16 mouse cellular contexts compared by ENCODE assay signal in the genomic region with DNA sequence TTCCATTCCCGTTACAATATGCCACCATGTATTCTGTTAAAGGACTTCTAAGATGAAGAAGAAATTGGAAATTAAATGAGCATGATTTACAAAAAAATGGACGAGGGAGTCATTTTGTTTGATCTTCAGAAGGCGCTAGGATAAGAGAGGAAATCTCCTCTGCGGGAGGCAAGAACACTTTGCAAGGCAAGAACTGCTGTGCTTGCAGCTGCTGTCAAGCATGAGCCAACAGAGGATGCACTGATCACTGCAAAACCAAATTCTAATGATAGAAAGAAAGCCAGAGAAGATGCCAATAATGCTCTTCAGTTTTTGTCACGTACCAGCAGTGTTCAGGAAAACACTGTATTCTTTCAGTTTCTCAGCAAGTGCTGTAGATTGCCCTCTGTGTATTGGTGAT.
"Had no signal": no experiment of that assay in that cellular context is flagged by ENCODE, and none has a peak within 500 bp of the region (broad histone marks: within the 10 kb centered on the region; RNA-seq: fewer than 3 reads in every experiment).

No protein-coding gene starts in this region.

- H3K27me3 ChIP-seq: limb, embryonic 12.5 days; limb, embryonic 15.5 days; midbrain, embryonic 12.5 days; midbrain, embryonic 15.5 days had no signal

- H3K9me3 ChIP-seq: limb, embryonic 12.5 days; limb, embryonic 15.5 days; midbrain, embryonic 12.5 days; midbrain, embryonic 15.5 days had no signal

- H3K36me3 ChIP-seq: limb, embryonic 12.5 days; limb, embryonic 15.5 days; midbrain, embryonic 12.5 days; midbrain, embryonic 15.5 days had no signal

- H3K4me2 ChIP-seq: limb, embryonic 12.5 days; limb, embryonic 15.5 days; liver, embryonic 11.5 days; lung, embryonic 14.5 days; midbrain, embryonic 12.5 days; midbrain, embryonic 15.5 days had no signal

- H3K4me3 ChIP-seq: limb, embryonic 12.5 days; limb, embryonic 15.5 days; midbrain, embryonic 12.5 days; midbrain, embryonic 15.5 days had no signal

- ATAC-seq: liver, postnatal 0 days; lung, postnatal 0 days; midbrain, embryonic 15.5 days had no signal

- DNase-seq: kidney, adult 9 months; kidney, postnatal 14 days; kidney, postnatal 4 days; left cerebral cortex, postnatal 4 days; liver, postnatal 0 days; lung, embryonic 14.5 days; thymus, adult 2 months; thymus, postnatal 14 days had no signal

- H3K9ac ChIP-seq: limb, embryonic 12.5 days; limb, embryonic 15.5 days; liver, embryonic 14.5 days; liver, postnatal 0 days; lung, embryonic 14.5 days; midbrain, embryonic 12.5 days; midbrain, embryonic 15.5 days had no signal

- H3K27ac ChIP-seq: limb, embryonic 12.5 days; limb, embryonic 15.5 days; liver, embryonic 14.5 days; macrophage; midbrain, embryonic 12.5 days; midbrain, embryonic 15.5 days had no signal

- H3K4me1 ChIP-seq: limb, embryonic 12.5 days; limb, embryonic 15.5 days; midbrain, embryonic 12.5 days; midbrain, embryonic 15.5 days had no signal
